Mouse (Mus musculus) cerebellum, postnatal 4 days (tissue): Measurements from ENCODE around the gene Wdfy4.

Experiments used
- DNase-seq, 2 experiments: peaks; one replicate each; pipeline ENCODE4 v3.0.0; 2022; ENCODE audit warnings: low spot score in 2 of 2, mixed read lengths in 1 of 2

The Wdfy4 gene

DNA sequence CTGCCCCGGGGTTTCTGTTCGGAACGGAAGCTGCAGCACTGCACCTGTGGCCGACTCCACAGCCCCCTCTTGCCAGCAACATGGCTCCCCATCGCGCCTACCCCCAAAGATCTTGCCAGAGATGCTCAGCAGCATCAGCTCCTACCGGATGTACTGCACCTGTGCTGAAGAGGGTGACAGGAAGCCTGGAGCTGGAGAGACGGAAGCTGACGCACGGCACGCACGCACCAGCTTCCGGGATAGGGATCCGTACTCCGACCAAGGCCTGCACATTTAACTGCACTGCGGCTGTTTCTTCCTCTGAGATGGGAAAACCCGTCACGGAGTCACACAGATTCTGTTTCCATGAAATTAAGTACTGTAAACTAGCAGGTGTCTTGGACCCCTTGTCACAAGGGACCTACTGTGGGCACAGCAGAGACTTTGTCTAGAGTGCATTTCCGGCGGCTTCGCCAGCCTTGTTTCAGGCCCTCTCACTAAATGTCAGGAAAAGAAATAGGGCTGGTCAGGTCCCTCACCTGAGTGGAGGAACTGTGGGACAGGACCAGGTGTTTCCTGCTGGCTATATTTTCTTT is 4.6 kb upstream of the Wdfy4 start:
- DNase-seq, result no peak

DNA sequence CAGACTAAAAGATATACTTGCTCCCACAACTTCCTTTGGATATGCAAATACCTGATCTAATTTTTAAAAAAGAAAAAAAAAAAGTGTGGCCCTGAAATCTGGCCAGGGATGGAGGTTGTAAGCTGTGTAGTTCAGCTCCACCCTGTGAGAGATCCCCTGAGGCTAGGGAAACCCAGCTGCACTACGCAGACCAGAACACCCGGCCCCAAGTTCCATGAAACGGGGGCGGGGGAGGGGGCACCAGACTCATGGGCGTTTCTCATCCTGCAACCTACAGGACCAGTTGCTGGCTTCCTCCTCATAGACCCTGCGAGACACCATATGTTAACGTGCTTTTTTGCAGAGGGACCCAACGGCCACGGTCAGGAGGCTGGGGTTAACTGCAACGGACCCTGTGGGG is 3.9 kb upstream of the Wdfy4 start:
- no peak for DNase-seq

DNA sequence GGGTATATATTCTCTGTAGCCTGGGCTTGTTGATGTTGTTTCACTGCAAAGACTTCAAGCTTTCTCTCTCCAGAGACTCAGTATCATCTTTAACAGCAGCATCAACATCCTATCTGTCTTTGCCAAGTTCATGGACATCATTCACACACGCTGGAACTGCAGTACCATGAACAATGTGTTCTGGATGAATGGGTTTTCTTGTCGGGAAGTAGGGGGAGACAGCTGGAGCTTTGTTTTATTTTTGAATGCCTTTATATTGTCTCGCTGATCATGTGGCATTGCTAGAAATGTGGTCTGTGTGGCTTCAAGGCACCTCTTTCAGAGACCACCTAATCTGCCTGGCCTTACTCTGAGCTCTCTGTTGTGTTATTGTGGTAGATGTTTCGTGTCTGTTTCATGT is 1.9 kb upstream of the Wdfy4 start:
- DNase-seq, result no peak

DNA sequence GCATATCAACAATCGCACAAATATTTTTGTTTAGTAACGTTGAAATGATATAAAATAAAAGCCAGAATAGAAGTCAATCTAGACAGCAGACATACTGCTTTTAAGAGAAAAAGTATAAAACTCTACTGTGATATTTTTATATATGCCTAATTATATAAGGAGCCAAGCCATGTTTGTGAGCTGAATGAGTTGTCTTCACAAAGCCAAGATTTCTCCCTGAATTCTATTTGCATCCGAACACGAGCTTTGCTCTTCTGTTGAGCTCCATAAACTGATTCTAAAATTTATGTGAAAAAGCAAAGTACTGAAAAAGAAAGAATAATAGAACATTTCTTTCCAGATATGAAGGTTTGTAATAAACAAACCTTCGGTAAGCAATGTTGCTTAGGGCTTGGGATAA is 5.2 kb downstream of the Wdfy4 start:
- no peak for DNase-seq

DNA sequence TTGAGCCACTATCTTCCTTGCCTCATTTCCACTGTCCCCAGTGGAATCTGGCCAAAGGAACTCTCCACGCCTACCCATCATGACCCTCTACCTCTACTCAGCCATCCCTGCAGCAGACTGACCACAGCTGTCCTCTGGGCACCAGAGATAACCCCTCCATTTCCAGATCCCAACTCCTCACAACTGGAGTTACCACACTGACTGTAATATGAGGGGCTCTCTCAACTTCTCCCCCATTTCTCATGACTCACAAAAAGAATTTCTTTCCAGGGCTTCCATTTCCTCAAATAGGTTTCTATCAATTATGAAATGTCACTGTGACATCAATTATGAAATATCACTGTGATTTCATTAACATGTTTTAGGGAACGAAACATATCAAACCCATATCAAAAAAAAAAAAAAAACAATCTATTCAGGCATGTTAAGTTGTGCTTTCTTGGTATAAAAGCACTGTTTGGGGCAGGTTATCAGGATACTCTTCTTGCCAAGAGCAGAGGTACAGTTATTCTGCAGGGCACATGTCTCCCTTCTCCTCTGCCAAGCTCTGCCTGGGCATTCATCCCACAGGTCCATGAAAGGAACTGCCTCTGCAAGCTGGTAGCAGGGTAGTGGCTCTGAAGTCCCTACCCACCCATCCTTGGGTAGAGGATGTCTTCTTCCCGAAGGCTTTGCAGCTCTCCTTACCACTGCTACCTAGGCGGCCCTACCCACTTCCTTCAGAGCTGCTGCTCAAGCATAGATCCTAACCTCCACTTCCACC is 10.1 kb downstream of the Wdfy4 start:
- DNase-seq, result no peak

DNA sequence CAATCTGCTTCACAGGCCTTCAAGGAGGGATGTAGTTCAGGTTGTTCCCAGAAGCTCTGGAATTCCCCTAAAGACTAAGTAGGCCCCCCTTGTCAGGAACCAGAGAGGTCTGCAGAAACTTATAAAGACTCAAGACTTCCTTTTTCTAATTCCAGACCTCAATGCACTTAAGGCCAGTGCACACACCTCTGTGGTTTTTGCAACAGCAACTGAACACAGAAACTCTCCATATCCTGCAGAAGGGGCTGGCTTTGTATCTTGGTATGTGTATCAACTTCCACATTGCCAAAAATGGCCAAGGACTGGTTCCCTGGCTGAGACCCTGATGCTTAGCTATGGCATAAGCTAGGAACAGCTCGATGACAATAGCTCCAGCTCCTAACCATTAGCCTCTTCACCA is 13.4 kb downstream of the Wdfy4 start:
- DNase-seq, result no peak

DNA sequence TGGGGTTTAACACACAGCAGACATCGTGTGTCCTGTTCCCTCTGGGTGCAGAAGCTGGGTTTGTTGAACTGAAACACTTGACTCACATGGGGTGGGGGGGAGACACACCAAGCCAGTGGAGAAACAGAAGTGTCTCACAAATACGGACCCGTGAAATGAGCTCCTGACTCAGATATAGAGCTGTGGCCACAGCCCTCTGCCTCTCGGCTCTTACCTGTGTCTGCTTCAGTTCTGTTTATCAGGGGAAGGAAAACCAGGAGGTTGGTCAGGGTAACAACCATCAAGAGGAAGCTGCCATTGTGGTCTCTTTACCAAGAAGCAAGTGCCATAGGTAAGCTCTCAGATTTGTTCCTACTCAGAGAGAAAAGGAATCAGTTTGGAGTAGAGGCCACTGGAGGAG is 16.6 kb downstream of the Wdfy4 start:
- no peak for DNase-seq

DNA sequence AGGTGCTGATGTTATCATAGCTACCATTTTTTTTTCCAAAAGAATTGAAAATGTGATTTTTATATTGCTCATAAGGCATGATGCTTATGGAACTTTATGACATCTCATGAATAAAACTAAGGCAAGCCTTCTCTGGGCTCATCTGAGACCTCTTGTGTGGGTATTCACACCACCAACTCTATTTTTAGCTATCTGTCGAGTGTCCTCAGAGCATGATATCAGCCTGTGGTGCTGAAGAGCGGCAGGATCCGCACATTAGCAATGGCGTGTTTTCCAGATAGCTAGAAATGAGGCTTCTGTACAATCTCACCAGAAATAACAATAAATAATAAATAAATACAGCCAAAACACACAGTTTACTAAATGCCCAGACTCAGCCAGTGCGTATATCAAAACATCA is 23.1 kb downstream of the Wdfy4 start:
- no peak for DNase-seq

DNA sequence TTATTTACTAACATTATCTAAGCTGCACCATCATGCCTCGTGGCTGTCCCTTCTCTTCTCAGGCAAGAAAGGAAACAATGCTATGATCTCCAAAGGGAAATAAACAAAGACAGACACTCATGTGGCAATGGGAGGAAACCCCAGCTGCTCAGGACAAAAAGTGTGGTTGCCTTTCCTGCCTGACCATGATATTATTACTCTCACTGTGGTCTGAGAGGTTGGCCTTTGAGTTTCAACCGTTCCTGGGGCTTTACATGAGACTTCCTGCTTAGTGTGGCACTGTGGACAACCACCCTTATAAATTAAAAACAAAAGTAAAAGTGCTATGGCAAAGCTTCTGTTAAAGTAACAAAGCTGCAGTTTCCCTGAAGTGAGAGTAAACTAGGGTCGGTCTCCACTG is 27.0 kb downstream of the Wdfy4 start:
- DNase-seq, result no peak

DNA sequence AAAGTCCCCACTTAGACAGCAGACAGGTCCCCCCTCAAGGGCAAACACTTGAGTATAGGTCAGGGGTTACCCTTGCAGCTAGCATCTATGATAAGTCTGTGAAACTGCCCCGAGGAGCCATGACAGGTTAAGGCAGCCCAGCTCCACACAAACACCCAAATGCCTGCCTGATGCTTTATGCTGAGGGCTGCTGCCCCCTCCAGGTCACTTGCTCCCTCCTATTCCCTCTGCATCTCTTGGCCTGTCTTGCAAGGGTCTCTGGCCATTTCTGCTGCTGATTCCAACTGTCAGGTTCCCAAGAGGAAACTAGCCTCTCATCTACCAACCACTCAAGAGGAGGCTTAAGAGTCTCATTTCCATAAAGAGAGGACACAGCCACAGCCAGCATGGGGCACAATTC is 32.4 kb downstream of the Wdfy4 start:
- DNase-seq, result peak in 1 of 2 experiments; percentile 37

DNA sequence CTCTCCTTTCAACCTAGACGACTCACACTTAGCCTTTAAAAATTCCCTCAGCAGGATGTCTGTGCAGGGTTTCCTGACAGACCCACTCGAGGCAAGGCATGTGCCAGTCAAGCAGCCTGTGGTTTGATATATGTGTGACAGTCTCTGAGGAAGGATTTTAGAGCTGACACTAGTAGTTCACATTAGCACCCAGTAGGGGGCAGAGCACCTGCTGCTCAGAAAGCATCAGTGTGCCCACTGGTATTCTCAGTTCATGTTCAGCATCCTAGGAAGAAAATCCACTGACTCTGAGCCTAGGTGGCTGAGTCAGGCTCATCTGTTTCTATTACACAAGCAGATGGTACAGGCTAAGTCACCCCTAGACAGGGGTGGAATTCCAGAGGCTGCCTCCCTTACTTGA is 39.0 kb downstream of the Wdfy4 start:
- no peak for DNase-seq

DNA sequence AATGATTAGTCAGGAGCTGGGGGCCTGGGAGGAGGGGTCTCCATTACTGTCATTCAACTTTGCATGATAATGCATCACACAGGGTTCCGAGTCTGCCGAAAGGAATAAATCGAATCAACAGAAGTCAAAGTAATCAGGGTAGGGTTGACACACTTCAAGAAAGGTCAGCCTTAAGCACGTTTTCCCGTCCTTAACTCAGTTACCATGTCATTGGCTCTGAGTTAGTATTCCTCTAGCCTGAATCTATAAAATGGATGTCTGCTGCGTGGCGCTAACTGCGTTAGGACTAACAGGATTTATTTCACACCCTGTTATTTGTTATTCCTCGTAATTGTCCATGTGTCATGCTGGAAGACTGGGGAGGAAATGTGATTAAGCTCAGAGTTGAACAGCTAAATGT is 48.5 kb downstream of the Wdfy4 start:
- no peak for DNase-seq

DNA sequence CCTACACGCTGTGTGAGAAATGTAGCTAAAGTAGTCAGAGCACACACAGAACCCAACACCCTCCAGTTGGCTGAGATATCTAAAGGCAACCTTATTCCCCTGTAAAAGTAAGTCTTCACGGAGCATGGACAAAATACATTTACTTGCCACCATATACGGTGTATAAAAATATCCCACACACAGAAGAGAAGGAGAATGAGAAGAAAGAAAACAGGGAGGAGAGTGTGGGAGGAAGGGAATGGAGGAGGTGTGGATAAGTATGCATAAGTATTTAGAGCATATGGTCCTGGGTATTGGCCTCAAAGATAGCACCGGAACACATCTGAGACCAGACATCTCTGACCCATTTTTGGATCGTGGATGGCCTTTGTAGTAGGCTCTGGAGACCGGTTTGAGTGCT is 50.1 kb downstream of the Wdfy4 start:
- no peak for DNase-seq

DNA sequence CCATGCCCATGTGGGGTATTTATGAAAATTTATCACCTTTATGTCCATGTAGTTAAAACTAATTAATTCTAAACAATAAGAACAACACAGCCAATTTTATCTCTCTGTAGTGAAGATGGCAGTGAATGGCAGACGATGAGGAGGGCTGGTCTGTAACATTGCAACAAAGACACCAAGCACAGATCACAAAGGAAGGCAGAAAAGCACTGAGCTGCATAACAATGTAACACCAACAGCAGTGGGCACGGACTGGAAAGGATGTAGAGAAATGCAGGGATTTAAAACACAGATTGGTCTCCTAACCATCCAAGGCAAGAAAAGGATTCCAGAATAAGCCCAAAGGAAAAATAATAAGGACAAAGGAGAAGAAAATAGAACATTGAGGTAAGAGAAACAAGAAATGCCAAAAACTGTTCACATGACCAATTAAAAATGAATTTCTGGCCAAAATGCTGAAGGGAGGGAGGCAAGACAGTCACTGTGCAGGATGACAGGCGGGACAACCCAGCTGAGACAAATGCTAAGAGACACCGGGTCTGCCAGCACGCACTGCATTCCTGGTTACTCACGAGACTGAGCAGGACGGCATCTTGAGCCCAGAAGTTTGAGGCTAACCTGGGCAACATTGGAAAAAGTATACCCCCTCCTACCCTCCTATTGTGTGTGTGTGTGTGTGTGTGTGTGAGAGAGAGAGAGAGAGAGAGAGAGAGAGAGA is 54.1 kb downstream of the Wdfy4 start:
- DNase-seq, result no peak

DNA sequence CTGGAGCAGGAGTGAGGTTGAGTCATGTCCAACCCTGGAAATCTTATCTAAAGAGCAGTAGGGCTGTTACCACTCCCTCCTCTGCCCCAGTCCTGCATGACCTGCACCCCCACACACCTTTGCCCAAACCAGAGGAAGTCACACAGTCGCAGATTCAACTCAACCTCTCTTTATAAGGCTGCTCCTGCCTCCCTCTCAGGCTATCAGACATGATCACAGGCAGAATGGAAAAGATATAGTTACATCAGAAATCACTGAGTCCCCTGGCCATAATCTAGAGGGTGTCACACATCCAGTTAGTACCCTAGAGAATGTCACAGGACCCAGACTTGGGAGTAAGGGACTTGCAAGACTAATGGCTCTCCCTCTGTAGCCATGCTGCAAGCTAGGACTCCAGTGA is 68.7 kb downstream of the Wdfy4 start:
- DNase-seq, result no peak

DNA sequence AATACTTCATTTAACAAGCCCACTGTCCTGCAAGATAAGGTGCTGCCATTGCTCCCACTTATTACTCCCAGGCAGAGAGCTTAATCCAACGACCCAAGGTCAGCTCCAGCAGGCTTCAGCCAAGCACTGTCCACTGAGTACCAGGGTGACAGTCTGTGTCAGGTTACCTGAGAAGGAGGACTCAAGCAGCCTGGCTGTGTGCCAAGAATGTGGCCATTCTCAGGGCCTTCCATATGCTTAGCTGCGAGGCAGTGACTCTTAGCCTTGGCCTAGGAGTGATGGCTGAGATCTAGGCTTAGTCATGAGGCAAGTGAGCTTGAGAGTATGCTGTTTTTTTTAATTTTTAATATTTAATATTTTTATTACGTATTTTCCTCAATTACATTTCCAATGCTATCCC is 80.5 kb downstream of the Wdfy4 start:
- DNase-seq, result no peak

DNA sequence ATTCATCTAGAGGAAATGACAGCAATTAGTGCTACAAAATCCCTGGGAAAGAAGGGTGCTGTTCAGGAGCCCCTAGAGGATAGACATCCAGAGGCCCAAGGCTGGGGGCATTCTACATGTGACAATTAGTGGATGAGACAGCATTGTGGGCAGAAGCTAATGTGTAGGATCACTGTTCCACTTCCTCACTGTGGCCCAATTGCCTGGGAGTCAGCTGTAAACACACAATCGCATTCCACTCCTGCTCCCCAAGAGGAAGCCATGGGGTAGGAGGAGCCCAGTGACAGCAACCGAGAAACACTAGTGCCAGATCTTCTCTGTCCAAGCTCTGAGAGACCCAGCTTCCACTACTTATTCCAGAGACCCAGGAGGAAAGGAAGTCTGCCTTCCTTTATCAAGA is 83.7 kb downstream of the Wdfy4 start:
- no peak for DNase-seq

DNA sequence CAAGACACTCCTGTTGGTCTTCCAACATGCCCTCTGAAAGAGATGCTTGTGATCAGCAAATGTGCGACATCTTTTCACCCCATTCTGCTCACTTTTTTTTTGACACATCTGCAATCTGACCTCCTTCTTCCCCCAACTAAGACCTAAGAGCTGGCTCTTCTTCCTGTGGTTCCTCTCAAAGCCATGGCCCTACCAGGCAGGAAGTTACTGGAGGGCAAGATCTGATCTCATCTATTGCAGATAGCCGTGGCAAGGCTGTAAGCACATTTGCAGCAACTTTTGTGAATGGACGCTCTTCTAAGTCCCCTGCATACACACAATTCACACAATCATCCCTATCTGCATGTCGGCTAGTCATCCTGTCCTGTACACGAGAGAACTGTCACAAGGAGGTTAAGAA is 85.4 kb downstream of the Wdfy4 start:
- DNase-seq, result no peak

DNA sequence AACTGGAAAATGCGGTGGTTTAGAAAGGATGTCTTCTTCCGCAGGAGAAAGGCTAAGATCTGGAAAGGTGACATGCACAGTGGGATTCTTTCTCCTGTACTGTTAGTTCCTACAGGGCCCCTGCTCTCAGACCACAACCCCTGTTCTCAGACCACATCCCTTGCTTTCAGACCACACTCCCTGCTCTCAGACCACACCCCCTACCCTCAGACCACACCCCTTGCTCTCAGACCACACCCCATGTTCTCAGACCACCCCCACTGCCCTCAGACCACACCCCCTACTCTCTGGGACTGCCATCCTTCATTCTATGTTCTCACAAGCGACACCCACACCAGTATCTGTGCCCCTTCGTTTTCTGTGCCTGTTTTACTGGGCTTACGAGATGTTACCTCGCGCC is 86.2 kb downstream of the Wdfy4 start:
- DNase-seq, result no peak

DNA sequence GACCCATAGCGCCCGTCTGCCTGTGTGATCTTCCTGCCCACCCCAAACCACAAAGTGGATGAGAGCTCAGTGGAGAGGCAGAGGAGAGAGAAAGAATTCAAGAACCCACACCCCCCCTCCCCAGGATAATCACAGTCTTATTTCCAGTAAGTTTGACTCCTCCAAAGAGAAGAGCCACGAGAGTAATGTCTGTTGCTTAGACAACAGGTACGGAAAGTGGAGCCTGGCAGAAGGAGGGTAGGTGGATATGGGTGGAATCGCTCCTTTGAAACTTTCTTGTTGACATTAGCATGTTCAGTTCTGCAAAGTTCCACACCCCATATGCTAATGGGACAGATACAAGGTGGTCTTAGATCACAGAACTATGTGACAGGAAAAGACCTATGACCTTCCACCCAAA is 88.8 kb downstream of the Wdfy4 start:
- DNase-seq, result no peak

DNA sequence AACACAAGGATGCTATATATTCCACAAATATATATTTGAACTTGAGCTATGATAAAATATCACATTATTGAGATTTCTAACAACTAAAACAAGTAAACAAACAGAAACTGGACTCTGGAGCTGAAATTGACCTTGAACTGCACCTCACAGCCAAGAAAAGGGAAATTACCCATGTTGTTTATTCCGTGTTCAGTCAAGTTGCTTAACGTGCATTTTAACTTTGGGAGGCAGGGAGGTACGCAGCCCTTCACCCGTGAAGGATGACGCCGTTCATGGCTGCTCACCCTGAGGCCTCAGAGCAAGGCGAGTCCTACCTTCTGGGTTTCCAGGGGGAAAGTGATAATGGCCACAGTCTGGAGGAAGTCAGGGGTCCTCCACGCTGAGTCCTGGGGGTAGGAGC is 102.0 kb downstream of the Wdfy4 start:
- DNase-seq, result no peak

DNA sequence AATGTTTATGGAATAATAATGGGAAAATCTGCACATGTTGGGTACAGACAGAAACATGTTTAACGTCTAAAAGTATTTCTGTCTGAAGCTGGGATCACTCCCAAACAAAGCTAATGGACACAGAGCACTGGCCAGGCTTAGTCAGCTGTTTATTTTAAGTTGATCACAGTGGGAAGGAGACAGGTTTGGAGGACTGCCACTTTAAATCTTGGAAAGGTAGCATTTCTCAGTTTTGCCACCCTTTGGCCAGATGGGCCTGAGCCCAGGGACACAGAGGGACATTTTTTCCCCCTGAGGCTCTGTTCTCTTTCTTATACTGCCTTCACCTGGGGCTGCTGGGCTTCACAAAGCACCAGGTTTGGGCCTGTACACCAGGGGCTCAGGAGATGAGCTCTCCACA is 103.0 kb downstream of the Wdfy4 start:
- no peak for DNase-seq

DNA sequence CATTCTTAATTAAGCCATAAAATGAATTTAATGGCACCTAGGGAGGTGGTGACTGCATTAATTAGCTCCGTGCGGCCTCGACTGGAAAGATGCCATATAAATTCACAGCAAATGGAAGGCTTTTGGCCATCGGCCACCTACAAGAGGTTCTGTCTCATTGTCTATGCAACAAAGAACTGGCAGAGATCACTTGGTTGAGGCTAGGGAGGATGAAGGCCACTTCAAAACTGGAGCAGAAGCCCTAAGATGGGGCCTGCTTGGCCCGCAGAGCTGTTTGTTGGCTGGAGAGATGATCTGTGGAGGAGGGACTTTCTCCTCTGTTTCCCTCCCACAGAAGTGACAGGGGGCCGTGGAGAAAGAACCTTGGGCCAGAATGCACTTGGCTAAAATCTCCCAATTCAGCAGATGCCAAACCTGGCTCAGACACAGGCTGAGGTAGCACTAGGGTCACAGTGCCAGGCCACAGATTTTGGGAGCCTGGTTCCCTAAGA is 103.9 kb downstream of the Wdfy4 start:
- DNase-seq, result peak in 1 of 2 experiments; percentile 62
